Mouse (Mus musculus): ENCODE measurements at regions not wholly inside any gene's neighbourhood (a gene's known extent, or its start where the extent isn't known, plus 50 kb on each side); places are given as distances from the start of the nearest gene placed in this dataset.

GRCm38 (mm10) chr1:128654099-128654862 lies 62.2 kb upstream of the Cxcr4 start:
- no peak for TF ChIP-seq CTCF (IDR thresholded peaks at IDR 0.05; ENCODE audit: low read depth)
- TF ChIP-seq EP300 (IDR thresholded peaks at IDR 0.05; ENCODE audit: low read depth), result no peak
